Mouse (Mus musculus) stomach, embryonic 14.5 days (tissue): ENCODE measurements at regions not wholly inside any gene's neighbourhood (a gene's known extent, or its start where the extent isn't known, plus 50 kb on each side); places are given as distances from the start of the nearest gene placed in this dataset.

Experiments
- ATAC-seq: fragments of 200-750 bp; cut with Nextera tagmentation; 2 replicates; pipeline ENCODE4 v1.8.0; 2017; ENCODE audit warnings: low read depth, moderate TSS enrichment; ENCODE audit not compliant: insufficient number of reproducible peaks, insufficient read depth, low FRiP score
- H3K27ac ChIP-seq: fragments of 300-500 bp; sonication (generic); 2 replicates; pipeline ENCODE4 v1.5.1; 2014; ENCODE audit warnings: mild to moderate bottlenecking, low read length, moderate library complexity, mixed read lengths
- H3K27me3 ChIP-seq: fragments of 300-500 bp; sonication (generic); 2 replicates; pipeline ENCODE4 v1.6.1; 2014; ENCODE audit warnings: low read length, control low read depth, mixed read lengths; ENCODE audit not compliant: control insufficient read depth, insufficient read depth
- H3K36me3 ChIP-seq: fragments of 300-500 bp; sonication (generic); 2 replicates; pipeline ENCODE4 v1.6.1; 2014; ENCODE audit warnings: mild to moderate bottlenecking, control low read depth, low read length, moderate library complexity, mixed read lengths; ENCODE audit not compliant: control insufficient read depth, insufficient read depth
- H3K4me1 ChIP-seq: fragments of 300-500 bp; sonication (generic); 2 replicates; pipeline ENCODE4 v1.6.1; 2014; ENCODE audit warnings: low read length, control low read depth, mixed read lengths; ENCODE audit not compliant: control insufficient read depth, insufficient read depth
- H3K4me2 ChIP-seq: fragments of 300-500 bp; sonication (generic); replicated peaks from 2 replicates; pipeline ENCODE4 v1.6.1; 2014; ENCODE audit warnings: low read depth, low read length, control low read depth
- H3K4me3 ChIP-seq: fragments of 300-500 bp; sonication (generic); 2 replicates; pipeline ENCODE4 v1.5.1; 2014; ENCODE audit warnings: low read depth, low read length, control low read depth
- H3K9ac ChIP-seq: fragments of 300-500 bp; sonication (generic); replicated peaks from 2 replicates; pipeline ENCODE4 v1.6.1; 2014; ENCODE audit warnings: low read depth, mild to moderate bottlenecking, control low read depth, low read length, moderate library complexity, mixed read lengths
- H3K9me3 ChIP-seq: fragments of 300-500 bp; sonication (generic); 2 replicates; pipeline ENCODE4 v1.6.1; 2016; ENCODE audit warnings: low read depth, low read length, control low read depth; ENCODE audit not compliant: control insufficient read depth
- WGBS: fragments of 180-500 bp; shearing (Covaris S2); extraction: QIAGEN DNeasy Blood & Tissue Kit; methylation state at CpG from one replicate; pipeline ENCODE4 v1.1.7; 2014; 5-methylcytosine and 5-hydroxymethylcytosine counted together

GRCm38 (mm10) chr12:7457544-7457943, 519.9 kb upstream of the Apob start:
- no peak for ATAC-seq
- Histone ChIP-seq H3K9me3 (no peaks in the 10 kb centered on the region), H3K4me1 (no peaks in the 10 kb centered on the region), H3K9ac (no peak overlapping the region), H3K27ac (no peak overlapping the region), H3K4me2 (no peak overlapping the region), H3K36me3 (no peaks in the 10 kb centered on the region), H3K27me3 (no peaks in the 10 kb centered on the region), H3K4me3 (no peak overlapping the region)
- WGBS = 86% methylated on average over 4 of the region's 4 CpGs

DNA sequence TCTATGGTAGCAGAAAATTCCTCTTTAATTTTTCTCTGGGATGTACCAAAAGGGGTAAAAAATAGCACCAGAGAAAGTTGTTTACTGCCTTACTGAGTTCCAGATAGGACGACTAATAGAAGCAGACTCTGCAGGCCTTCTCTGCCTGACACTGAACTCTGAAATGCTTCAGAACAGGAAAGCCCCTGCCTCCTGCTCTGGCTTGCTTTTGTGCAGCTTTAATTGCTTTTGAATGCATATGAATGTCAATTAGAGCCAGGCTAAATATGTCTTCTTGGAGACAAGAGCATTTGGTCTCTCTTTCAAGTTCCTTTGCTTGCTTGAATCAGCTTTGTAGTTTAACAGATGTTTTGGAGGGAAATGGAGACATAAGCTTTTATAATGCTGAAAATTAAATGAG, 512.5 kb upstream of the Apob start:
- H3K27ac ChIP-seq = no peak overlapping the region
- H3K4me1 ChIP-seq = no peaks in the 10 kb centered on the region
- no peaks in the 10 kb centered on the region for H3K9me3 ChIP-seq
- ATAC-seq = no peak
- WGBS = 28% methylated on average over 1 of the region's 1 CpGs
- H3K36me3 ChIP-seq = no peaks in the 10 kb centered on the region
- no peak overlapping the region for H3K4me2 ChIP-seq
- no peak overlapping the region for H3K4me3 ChIP-seq
- H3K27me3 ChIP-seq = no peaks in the 10 kb centered on the region
- no peak overlapping the region for H3K9ac ChIP-seq

GRCm38 (mm10) chr12:7512579-7513248, 464.7 kb upstream of the Apob start:
- Histone ChIP-seq H3K36me3 (no peaks in the 10 kb centered on the region), H3K4me2 (no peak overlapping the region), H3K9me3 (no peaks in the 10 kb centered on the region), H3K4me1 (no peaks in the 10 kb centered on the region), H3K27ac (no peak overlapping the region), H3K9ac (no peak overlapping the region), H3K4me3 (no peak overlapping the region), H3K27me3 (no peaks in the 10 kb centered on the region)
- ATAC-seq = no peak
- WGBS = 83% methylated on average over 12 of the region's 12 CpGs

GRCm38 (mm10) chr12:7537389-7537788, 440.1 kb upstream of the Apob start:
- H3K9me3 ChIP-seq = no peaks in the 10 kb centered on the region
- no peak for ATAC-seq
- no peak overlapping the region for H3K4me2 ChIP-seq
- H3K4me3 ChIP-seq = no peak overlapping the region
- no peaks in the 10 kb centered on the region for H3K36me3 ChIP-seq
- no peaks in the 10 kb centered on the region for H3K4me1 ChIP-seq
- no peak overlapping the region for H3K9ac ChIP-seq
- no peak overlapping the region for H3K27ac ChIP-seq
- H3K27me3 ChIP-seq = no peaks in the 10 kb centered on the region

DNA sequence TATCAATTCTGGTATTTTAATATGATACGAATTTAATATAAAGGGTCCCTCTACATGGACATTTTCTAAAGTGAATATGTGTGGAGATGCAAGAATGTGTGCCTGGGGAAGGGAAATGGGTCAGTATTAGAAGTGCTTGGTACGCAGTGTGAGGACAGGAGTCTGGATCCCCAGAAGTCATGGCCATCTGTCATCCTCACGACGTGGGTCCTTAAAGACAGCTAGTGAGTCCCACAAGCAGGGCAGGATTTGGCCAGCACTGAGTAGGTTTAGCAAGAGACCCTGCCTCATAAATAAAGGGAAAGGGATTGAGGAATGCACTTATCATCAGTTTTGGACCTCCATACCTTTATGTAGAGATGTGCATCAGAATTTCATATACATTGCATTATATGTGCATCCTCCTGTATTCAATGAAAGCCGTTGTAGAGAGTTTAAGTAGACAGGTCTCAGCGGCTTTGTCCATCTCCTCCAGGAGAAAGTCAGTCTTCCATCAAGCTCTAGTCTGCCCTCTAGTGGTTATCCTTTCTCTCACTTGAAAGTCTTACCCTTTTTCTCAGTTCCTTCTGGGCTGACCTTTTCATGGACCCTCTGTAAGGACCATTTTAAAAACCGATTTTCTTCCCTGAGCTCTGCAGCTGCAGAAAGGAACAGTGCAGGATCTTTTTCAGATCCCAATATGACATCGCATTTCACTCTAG, 434.0 kb upstream of the Apob start:
- Histone ChIP-seq H3K4me3 (no peak overlapping the region), H3K9ac (no peak overlapping the region), H3K27ac (no peak overlapping the region), H3K9me3 (no peaks in the 10 kb centered on the region), H3K27me3 (no peaks in the 10 kb centered on the region), H3K4me1 (no peaks in the 10 kb centered on the region), H3K4me2 (no peak overlapping the region), H3K36me3 (no peaks in the 10 kb centered on the region)
- ATAC-seq = no peak
- WGBS = 49% methylated on average over 8 of the region's 8 CpGs

DNA sequence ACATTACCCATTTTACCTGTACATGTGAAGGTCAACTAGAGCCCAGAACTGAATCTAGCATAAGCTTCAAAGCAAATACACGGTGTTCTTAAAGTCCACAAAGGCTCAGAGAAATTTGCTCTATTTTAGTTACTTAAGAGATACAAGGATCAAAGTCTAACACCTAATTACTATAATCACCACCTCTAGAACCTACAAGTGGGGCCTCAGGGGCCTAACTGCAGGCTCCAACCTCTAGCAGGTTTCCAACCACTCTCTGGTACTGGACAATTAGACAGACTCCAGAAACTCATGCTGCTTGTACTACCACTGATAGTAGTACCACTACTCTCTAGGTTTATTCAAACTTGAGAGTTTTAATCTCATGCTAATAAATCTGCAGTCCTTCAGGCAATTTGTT, 428.7 kb upstream of the Apob start:
- no peak overlapping the region for H3K9ac ChIP-seq
- no peaks in the 10 kb centered on the region for H3K36me3 ChIP-seq
- H3K4me1 ChIP-seq = no peaks in the 10 kb centered on the region
- 67% methylated on average over 1 of the region's 1 CpGs for WGBS
- no peaks in the 10 kb centered on the region for H3K9me3 ChIP-seq
- no peak for ATAC-seq
- no peaks in the 10 kb centered on the region for H3K27me3 ChIP-seq
- H3K27ac ChIP-seq = no peak overlapping the region
- no peak overlapping the region for H3K4me3 ChIP-seq
- H3K4me2 ChIP-seq = no peak overlapping the region

DNA sequence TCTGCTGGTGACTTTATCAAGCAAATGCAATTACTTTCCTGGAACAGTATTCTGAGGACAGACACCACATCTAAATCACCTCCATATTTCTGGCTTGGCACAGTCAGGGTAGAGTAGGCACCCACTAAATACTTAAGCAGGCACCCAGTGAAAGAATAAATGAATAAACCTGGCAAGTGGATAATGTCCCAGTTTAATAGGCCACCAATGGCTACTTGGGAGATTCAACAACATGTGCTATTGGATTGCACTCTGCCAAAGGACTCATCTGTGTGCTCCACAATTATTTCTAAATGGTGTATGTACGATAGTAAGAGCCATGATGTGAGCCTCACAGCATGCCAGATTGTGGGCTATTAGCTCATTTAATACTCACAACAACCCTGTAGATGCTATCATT, 417.2 kb upstream of the Apob start:
- Histone ChIP-seq H3K9ac (no peak overlapping the region), H3K27me3 (no peaks in the 10 kb centered on the region), H3K9me3 (no peaks in the 10 kb centered on the region), H3K4me2 (no peak overlapping the region), H3K4me1 (no peaks in the 10 kb centered on the region), H3K27ac (no peak overlapping the region), H3K4me3 (no peak overlapping the region), H3K36me3 (no peaks in the 10 kb centered on the region)
- 91% methylated on average over 1 of the region's 1 CpGs for WGBS
- no peak for ATAC-seq

DNA sequence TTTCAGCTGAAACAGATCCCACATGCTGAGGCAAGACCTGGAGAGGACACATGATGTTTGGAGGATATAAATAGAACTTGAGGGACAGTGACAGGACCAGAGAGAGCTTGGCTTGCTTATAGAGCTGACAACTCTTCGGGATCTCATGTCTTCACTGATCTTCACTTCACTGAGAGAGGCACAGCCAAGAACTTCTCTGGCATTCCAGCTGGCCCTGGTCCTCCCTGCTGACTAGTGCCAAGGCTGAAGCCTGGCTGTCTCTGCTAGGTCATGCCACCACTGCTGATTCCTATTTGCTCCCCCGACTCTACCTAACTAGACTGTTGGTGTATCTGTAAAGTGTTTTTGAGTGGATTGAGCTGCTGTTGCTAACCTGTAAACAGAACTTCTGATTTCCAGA, 401.4 kb upstream of the Apob start:
- WGBS = 88% methylated on average over 2 of the region's 2 CpGs
- no peaks in the 10 kb centered on the region for H3K9me3 ChIP-seq
- no peak overlapping the region for H3K27ac ChIP-seq
- no peak overlapping the region for H3K4me2 ChIP-seq
- no peaks in the 10 kb centered on the region for H3K4me1 ChIP-seq
- no peaks in the 10 kb centered on the region for H3K27me3 ChIP-seq
- H3K36me3 ChIP-seq = no peaks in the 10 kb centered on the region
- H3K9ac ChIP-seq = no peak overlapping the region
- no peak for ATAC-seq
- H3K4me3 ChIP-seq = no peak overlapping the region

DNA sequence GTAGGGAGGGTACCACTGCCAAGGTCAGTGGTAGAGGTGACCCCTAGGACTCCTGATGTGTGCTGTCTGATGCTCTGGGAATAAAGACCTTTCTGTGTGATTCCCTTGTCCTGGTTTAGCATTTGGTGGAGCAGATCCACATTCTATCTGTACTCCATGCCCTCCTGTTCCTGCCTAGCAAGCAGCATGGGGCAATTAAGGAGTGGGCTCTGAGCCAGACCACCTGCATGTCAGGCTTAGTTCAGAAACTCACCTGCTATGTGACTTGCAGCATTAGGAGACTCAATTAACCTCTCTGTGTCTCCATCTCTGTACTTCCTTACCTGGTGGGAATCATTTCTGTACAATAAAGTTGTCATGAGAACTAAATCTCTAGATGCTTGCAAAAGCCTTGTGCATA, 389.9 kb upstream of the Apob start:
- H3K9ac ChIP-seq = no peak overlapping the region
- H3K36me3 ChIP-seq = no peaks in the 10 kb centered on the region
- H3K9me3 ChIP-seq = no peaks in the 10 kb centered on the region
- no peak overlapping the region for H3K4me3 ChIP-seq
- no peaks in the 10 kb centered on the region for H3K27me3 ChIP-seq
- no peak overlapping the region for H3K27ac ChIP-seq
- H3K4me1 ChIP-seq = no peaks in the 10 kb centered on the region
- ATAC-seq = no peak
- H3K4me2 ChIP-seq = no peak overlapping the region
